ENCODE assay signal across 5 mouse cellular contexts in the genomic region with DNA sequence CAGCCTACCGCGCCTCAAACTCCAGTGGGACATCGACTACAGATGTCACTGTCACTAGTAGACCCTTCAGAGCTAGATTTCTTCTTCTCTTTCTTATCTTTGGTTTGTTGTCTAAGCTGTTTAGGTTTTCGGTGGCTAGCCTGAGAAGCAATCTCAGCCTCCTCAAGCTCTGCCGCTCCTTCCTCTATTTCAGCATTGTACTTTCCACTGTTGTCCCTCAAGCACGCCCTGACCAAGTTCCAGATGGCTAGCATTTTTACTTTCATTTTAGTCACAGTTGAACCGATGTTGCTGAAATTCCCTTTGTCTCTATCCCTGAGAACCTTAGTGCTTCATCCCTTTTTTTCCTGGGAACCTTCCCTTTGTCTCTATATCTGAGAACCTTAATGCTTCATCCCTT.
DNase-seq lines count a peak whose midpoint lies in the region; TF ChIP-seq lines count a peak whose summit lies in the region.
"Not testable (repeated sequence)": the region's sequence is repeated elsewhere in the genome, so short reads cannot be mapped to it uniquely, and the experiment has no call there.

No protein-coding gene starts in this region.

- WGBS in spleen, adult 2 months: 65% methylated on average over 7 of the region's 7 CpGs

- peak overlapping the region; percentile 32 for H3K4me2 ChIP-seq in myocyte (ENCODE audit: low read depth)

- not testable (repeated sequence) for H3K4me1 ChIP-seq in brown adipose tissue, adult 24 weeks (ENCODE audit: control insufficient read depth, insufficient read depth, insufficient read length, low read length); spleen, adult 2 months (ENCODE audit: control insufficient read depth, insufficient read depth, insufficient read length)

- H3K27me3 ChIP-seq in myocyte (ENCODE audit: control insufficient read depth, insufficient read depth, insufficient read length); spleen, adult 2 months (ENCODE audit: control insufficient read depth, insufficient read depth, low read length); splenic B cell, adult 2 months (ENCODE audit: control insufficient read depth, insufficient read depth, low read length, poor library complexity, severe bottlenecking): not testable (repeated sequence)

- not testable (repeated sequence) for TF ChIP-seq POLR2A in myocyte (IDR thresholded peaks at IDR 0.05; ENCODE audit: insufficient read length, low read depth); spleen, adult 2 months (IDR thresholded peaks at IDR 0.05; ENCODE audit: low read depth, low read length)

- not testable (repeated sequence) for H3ac ChIP-seq in myocyte (ENCODE audit: control insufficient read depth, insufficient read length)

- H3K4me3 ChIP-seq in brown adipose tissue, adult 24 weeks (ENCODE audit: insufficient read depth, low read depth, low read length); myocyte; spleen, adult 2 months (ENCODE audit: extremely low read depth, insufficient read depth, insufficient read length): not testable (repeated sequence)
- H3K4me3 ChIP-seq in gastrocnemius, adult 2 months: peak overlapping the region; percentile 38

- not testable (repeated sequence) for TF ChIP-seq CTCF in gastrocnemius, adult 2 months (IDR thresholded peaks at IDR 0.05); spleen, adult 2 months (IDR thresholded peaks at IDR 0.05; ENCODE audit: extremely low read depth, insufficient read depth, insufficient read length, insufficient replicate concordance)

- intact Hi-C loops in gastrocnemius, adult 2 months (cut with DNase I): loop anchor here (10.0 kb wide), 2 partner anchors 88 to 208 kb away; partner anchors contain the start of gene Sesn3

- 0 out of 2 replicates have a peak overlapping the region, but pooled peaks have one; percentile 4 for H3K27ac ChIP-seq in brown adipose tissue, adult 24 weeks (replicated peaks; ENCODE audit: low read depth, low read length)
- peak overlapping the region; percentile 56 for H3K27ac ChIP-seq in gastrocnemius, adult 2 months
- 0 out of 2 replicates have a peak overlapping the region, but pooled peaks have one; percentile 23 for H3K27ac ChIP-seq in spleen, adult 2 months (ENCODE audit: insufficient read depth, low read length)

- H3K79me2 ChIP-seq in myocyte (ENCODE audit: control insufficient read depth, insufficient read depth): not testable (repeated sequence)

- H3K36me3 ChIP-seq in myocyte (ENCODE audit: control insufficient read depth, insufficient read depth); spleen, adult 2 months (ENCODE audit: control insufficient read depth, insufficient read depth, low read length); splenic B cell, adult 2 months (ENCODE audit: control insufficient read depth, insufficient read depth, low read length, poor library complexity, severe bottlenecking): not testable (repeated sequence)

- not testable (repeated sequence) for DNase-seq in gastrocnemius, adult 2 months; spleen, adult 2 months (ENCODE audit: low read depth in 1 of 2, low spot score in 2 of 2)
- peak; percentile 56 for DNase-seq in splenic B cell, adult 2 months (ENCODE audit: low read depth, low spot score)

Comparison
In these comparisons a context has a peak if more than half of its experiments do, and no peak if none do; other contexts are left out.
1. H3K27ac ChIP-seq: peak in every context shown above with its lines; median percentile 56 in gastrocnemius, adult 2 months; 23 in spleen, adult 2 months; 4 in brown adipose tissue, adult 24 weeks.